Mouse (Mus musculus) kidney, embryonic 14.5 days (tissue): Measurements from ENCODE around the gene Olfr1316. TPM values are rescaled to one million over a fixed set of nuclear protein-coding genes. Genes with fewer than 3 reads are reported as not detected.

Source experiments
- ATAC-seq: fragments of 200-750 bp; cut with Nextera tagmentation; 2 replicates; pipeline ENCODE4 v1.8.0; 2017; ENCODE audit warnings: moderate number of reproducible peaks, mild to moderate bottlenecking, moderate TSS enrichment, moderate library complexity; ENCODE audit not compliant: low FRiP score, low TSS enrichment
- H3K27ac ChIP-seq: fragments of 300-500 bp; sonication (generic); 2 replicates; pipeline ENCODE4 v1.5.1; 2014; ENCODE audit warnings: low read depth, mild to moderate bottlenecking, low read length, moderate library complexity, mixed read lengths
- H3K27me3 ChIP-seq: fragments of 300-500 bp; sonication (generic); 2 replicates; pipeline ENCODE4 v1.6.1; 2014; ENCODE audit warnings: mild to moderate bottlenecking, low read length; ENCODE audit not compliant: control insufficient read depth, insufficient read depth
- H3K36me3 ChIP-seq: fragments of 300-500 bp; sonication (generic); 2 replicates; pipeline ENCODE4 v1.6.1; 2014; ENCODE audit warnings: low read length, mixed read lengths; ENCODE audit not compliant: control insufficient read depth, insufficient read depth
- H3K4me1 ChIP-seq: fragments of 300-500 bp; sonication (generic); 2 replicates; pipeline ENCODE4 v1.6.1; 2014; ENCODE audit warnings: low read length, mixed read lengths; ENCODE audit not compliant: control insufficient read depth, insufficient read depth
- H3K4me2 ChIP-seq: fragments of 300-500 bp; sonication (generic); replicated peaks from 2 replicates; pipeline ENCODE4 v1.6.1; 2014; ENCODE audit warnings: low read depth, mild to moderate bottlenecking, low read length
- H3K4me3 ChIP-seq: fragments of 300-500 bp; sonication (generic); 2 replicates; pipeline ENCODE4 v1.5.1; 2014; ENCODE audit warnings: mild to moderate bottlenecking, low read length
- H3K9ac ChIP-seq: fragments of 300-500 bp; sonication (generic); 2 replicates; pipeline ENCODE4 v1.6.1; 2014; ENCODE audit warnings: low read depth, mild to moderate bottlenecking, low read length, moderate library complexity
- H3K9me3 ChIP-seq: fragments of 300-500 bp; sonication (generic); 2 replicates; pipeline ENCODE4 v1.6.1; 2016; ENCODE audit warnings: low read length; ENCODE audit not compliant: control insufficient read depth
- WGBS: fragments of 180-500 bp; shearing (Covaris S2); extraction: QIAGEN DNeasy Blood & Tissue Kit; methylation state at CpG from one replicate; pipeline ENCODE4 v1.1.7; 2014; 5-methylcytosine and 5-hydroxymethylcytosine counted together
- polyA plus RNA-seq: library from polyadenylated mRNA; unstranded; fragments of >200 nt; fragmentation: Nextera tagmentation; extraction: Ambion mirVana; gene quantifications from 2 replicates; pipeline ENCODE4 v1.2.1, GENCODE M21; 2014

Gene Olfr1316
- polyA plus RNA-seq, result not detected in 2 replicates

DNA sequence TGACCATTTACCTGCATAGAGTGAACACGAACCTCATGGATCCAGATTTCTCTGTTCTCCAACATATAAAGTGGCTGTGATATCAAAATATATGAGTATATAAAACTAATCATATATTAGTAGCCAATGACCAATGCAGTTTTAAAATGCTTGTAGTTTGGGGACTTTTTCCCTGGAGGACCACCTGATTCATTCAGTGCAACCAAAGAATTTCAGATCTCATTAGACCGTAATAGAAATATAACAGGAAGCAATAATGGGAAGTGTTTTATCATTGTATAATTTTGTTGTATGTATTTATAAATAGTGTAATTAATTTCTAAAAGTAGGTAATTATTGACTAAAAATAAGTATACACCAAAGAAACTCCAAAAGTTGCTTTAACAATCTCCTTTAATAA lies at the start of gene Olfr1316:
TSS of gene Olfr1316 (minus strand) at position 101 of the 400 bp plus-strand sequence.
- 84% methylated on average over 2 of the region's 2 CpGs for WGBS
- H3K4me3 ChIP-seq, result no peak within 1 kb of the TSS

GRCm38 (mm10) chr2:112153898-112154297 lies 19.1 kb upstream of the Olfr1316 start, which contains the start of gene Olfr1318:
Olfr1318 (plus strand) TSS chr2:112154198.
- no peak for ATAC-seq
- H3K27me3 ChIP-seq, result no peaks in the 10 kb centered on the region
- no peak within 1 kb of the TSS for H3K27ac ChIP-seq
- H3K36me3 ChIP-seq, result no peaks in the 10 kb centered on the region
- no peak within 1 kb of the TSS for H3K4me2 ChIP-seq
- H3K9ac ChIP-seq, result no peak within 1 kb of the TSS
- H3K4me3 ChIP-seq, result no peak within 1 kb of the TSS
- no peaks in the 10 kb centered on the region for H3K4me1 ChIP-seq
- no peaks in the 10 kb centered on the region for H3K9me3 ChIP-seq

More for the DNA sequence above, at the start of gene Olfr1316:
- no peaks in the 10 kb centered on the region for H3K4me1 ChIP-seq
- ATAC-seq, result no peak
- H3K4me2 ChIP-seq, result no peak within 1 kb of the TSS
- no peaks in the 10 kb centered on the region for H3K27me3 ChIP-seq
- H3K27ac ChIP-seq, result no peak within 1 kb of the TSS
- H3K36me3 ChIP-seq, result no peaks in the 10 kb centered on the region
- H3K9ac ChIP-seq, result no peak within 1 kb of the TSS
- H3K9me3 ChIP-seq, result no peaks in the 10 kb centered on the region

- Histone ChIP-seq H3K9ac (no peak within 1 kb of the TSS), H3K4me3 (no peak within 1 kb of the TSS), H3K27ac (no peak within 1 kb of the TSS), H3K36me3 (no peaks in the 10 kb centered on the region), H3K4me2 (no peak within 1 kb of the TSS), H3K27me3 (no peaks in the 10 kb centered on the region), H3K4me1 (no peaks in the 10 kb centered on the region), H3K9me3 (no peaks in the 10 kb centered on the region)
- WGBS, result 67% methylated on average over 2 of the region's 2 CpGs
- ATAC-seq, result no peak
These were observed 5.3 kb upstream of the Olfr1316 start, which contains the start of gene Olfr1317 for GRCm38 (mm10) chr2:112140029-112140428. Olfr1317 (plus strand) TSS chr2:112140329.

- no peak within 1 kb of the TSS for H3K4me2 ChIP-seq
- no peak for ATAC-seq
- WGBS, result 86% methylated on average over 1 of the region's 1 CpGs
- H3K9ac ChIP-seq, result no peak within 1 kb of the TSS
- H3K4me1 ChIP-seq, result no peaks in the 10 kb centered on the region
- H3K4me3 ChIP-seq, result no peak within 1 kb of the TSS
- H3K36me3 ChIP-seq, result no peaks in the 10 kb centered on the region
- no peaks in the 10 kb centered on the region for H3K27me3 ChIP-seq
- no peak within 1 kb of the TSS for H3K27ac ChIP-seq
- no peaks in the 10 kb centered on the region for H3K9me3 ChIP-seq
These were observed 19.4 kb downstream of the Olfr1316 start, which contains the start of gene Olfr1315-ps1 for GRCm38 (mm10) chr2:112115340-112115739. Olfr1315-ps1 (minus strand) TSS chr2:112115440.

DNA sequence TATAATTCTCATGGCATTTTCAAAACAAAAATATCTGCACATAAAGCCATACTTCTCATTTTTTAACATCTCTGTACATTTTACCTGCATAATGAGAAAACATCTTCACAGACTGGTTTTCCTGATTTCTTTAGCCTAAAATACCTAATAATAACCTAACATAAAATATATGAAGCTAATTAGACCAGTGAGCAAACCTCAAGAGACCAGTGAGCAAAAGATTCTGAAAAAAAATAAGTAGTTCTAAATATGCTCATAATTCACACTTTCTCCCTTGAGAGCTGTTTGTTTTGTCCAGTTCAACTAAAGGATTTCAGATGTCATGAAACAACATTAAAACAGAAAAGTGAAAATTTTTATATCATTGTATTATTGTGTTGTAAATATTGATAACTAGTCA lies 38.1 kb downstream of the Olfr1316 start, which contains the start of gene Olfr1314:
TSS of gene Olfr1314 (minus strand) at position 101 of the 400 bp plus-strand sequence.
- Histone ChIP-seq H3K4me1 (no peaks in the 10 kb centered on the region), H3K36me3 (no peaks in the 10 kb centered on the region), H3K4me2 (no peak within 1 kb of the TSS), H3K9me3 (no peaks in the 10 kb centered on the region), H3K27me3 (no peaks in the 10 kb centered on the region), H3K27ac (no peak within 1 kb of the TSS), H3K9ac (no peak within 1 kb of the TSS), H3K4me3 (no peak within 1 kb of the TSS)
- ATAC-seq, result no peak

DNA sequence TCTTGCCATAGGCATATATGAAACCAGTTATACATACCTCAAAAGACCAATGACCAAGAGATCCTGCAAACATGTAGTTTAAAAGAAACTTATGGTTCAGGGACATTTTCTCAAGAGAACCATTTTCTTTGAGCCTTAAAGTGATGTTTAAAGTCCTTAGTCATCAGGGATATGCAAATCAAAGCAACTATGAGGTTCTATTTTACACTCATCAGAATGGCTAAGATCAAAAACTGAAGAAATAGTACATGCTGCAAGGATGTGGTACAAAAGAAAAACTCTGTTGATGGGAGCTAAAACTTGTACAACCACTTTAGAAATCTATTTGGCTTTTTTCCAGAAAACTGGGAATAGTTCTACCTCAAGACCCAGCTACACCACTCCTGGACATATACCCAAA lies 57.0 kb downstream of the Olfr1316 start, which contains the start of gene Olfr1313:
TSS of gene Olfr1313 (minus strand) at position 101 of the 400 bp plus-strand sequence.
- Histone ChIP-seq H3K27me3 (no peaks in the 10 kb centered on the region), H3K27ac (no peak within 1 kb of the TSS), H3K4me3 (no peak within 1 kb of the TSS), H3K36me3 (no peaks in the 10 kb centered on the region), H3K4me2 (no peak within 1 kb of the TSS), H3K4me1 (no peaks in the 10 kb centered on the region), H3K9me3 (no peaks in the 10 kb centered on the region), H3K9ac (no peak within 1 kb of the TSS)
- ATAC-seq, result no peak

Other genes with a start within 250 kb of the Olfr1316 start
- not detected in 2 replicates for gene Olfr1306, start 218.7 kb downstream of the Olfr1316 start, polyA plus RNA-seq
- gene Olfr1307, start 185.5 kb downstream of the Olfr1316 start, polyA plus RNA-seq, result not detected in 2 replicates
- not detected in 2 replicates for gene Olfr1308, start 170.0 kb downstream of the Olfr1316 start, polyA plus RNA-seq
- gene Olfr1309, start 144.7 kb downstream of the Olfr1316 start, polyA plus RNA-seq, result not detected in 2 replicates
- gene Olfr1310, start 122.3 kb downstream of the Olfr1316 start, polyA plus RNA-seq, result not detected in 2 replicates
- not detected in 2 replicates for gene Olfr1311, start 110.6 kb downstream of the Olfr1316 start, polyA plus RNA-seq
- not detected in 2 replicates for gene Olfr1312, start 84.7 kb downstream of the Olfr1316 start, polyA plus RNA-seq
- gene Olfr1313, start 57.1 kb downstream of the Olfr1316 start, polyA plus RNA-seq, result not detected in 2 replicates
- not detected in 2 replicates for gene Olfr1314, start 38.2 kb downstream of the Olfr1316 start, polyA plus RNA-seq
- not detected in 2 replicates for gene Olfr1315-ps1, start 19.5 kb downstream of the Olfr1316 start, polyA plus RNA-seq
- not detected in 2 replicates for gene Olfr1317, start 5.4 kb upstream of the Olfr1316 start, polyA plus RNA-seq
- gene Olfr1318, start 19.2 kb upstream of the Olfr1316 start, polyA plus RNA-seq, result 0.09 TPM in 1 of 2 replicates, not detected in the other
- gene Lpcat4, start 104.5 kb upstream of the Olfr1316 start, polyA plus RNA-seq, result 17.1 and 24.3 TPM in 2 replicates
- 0.04 and 0.07 TPM in 2 replicates for gene Nutm1, start 124.3 kb upstream of the Olfr1316 start, polyA plus RNA-seq
- gene Nop10, start 126.9 kb upstream of the Olfr1316 start, polyA plus RNA-seq, result 225 and 322 TPM in 2 replicates
- 6.6 and 12.7 TPM in 2 replicates for gene Slc12a6, start 130.8 kb upstream of the Olfr1316 start, polyA plus RNA-seq
- gene Gm21985, start 131.3 kb upstream of the Olfr1316 start, polyA plus RNA-seq, result not detected in 2 replicates
- gene Emc4, start 233.1 kb upstream of the Olfr1316 start, polyA plus RNA-seq, result 123 and 132 TPM in 2 replicates
- 37.4 and 46.5 TPM in 2 replicates for gene Katnbl1, start 244.2 kb upstream of the Olfr1316 start, polyA plus RNA-seq